Mouse (Mus musculus) adrenal gland, adult 2 months (tissue): Measurements from ENCODE around the gene Sept9. TPM values are rescaled to one million over a fixed set of nuclear protein-coding genes. Genes with fewer than 3 reads are reported as not detected.

Experiments
- DNase-seq: peaks from one replicate; pipeline ENCODE4 v3.0.0; 2021
- polyA plus RNA-seq: library from polyadenylated mRNA; depleted of rRNA; stranded (reverse); fragments of >200 nt; gene quantifications from 2 replicates; pipeline ENCODE4 v1.2.3, GENCODE M21; 2012
- total RNA-seq, 2 experiments: library from RNA; stranded (reverse); gene quantifications; 2 replicates each; pipeline ENCODE4 v1.2.3; 2021

Gene Sept9
- total and polyA plus RNA-seq, 3 experiments = 53.7 to 149 (median 143) TPM

DNA sequence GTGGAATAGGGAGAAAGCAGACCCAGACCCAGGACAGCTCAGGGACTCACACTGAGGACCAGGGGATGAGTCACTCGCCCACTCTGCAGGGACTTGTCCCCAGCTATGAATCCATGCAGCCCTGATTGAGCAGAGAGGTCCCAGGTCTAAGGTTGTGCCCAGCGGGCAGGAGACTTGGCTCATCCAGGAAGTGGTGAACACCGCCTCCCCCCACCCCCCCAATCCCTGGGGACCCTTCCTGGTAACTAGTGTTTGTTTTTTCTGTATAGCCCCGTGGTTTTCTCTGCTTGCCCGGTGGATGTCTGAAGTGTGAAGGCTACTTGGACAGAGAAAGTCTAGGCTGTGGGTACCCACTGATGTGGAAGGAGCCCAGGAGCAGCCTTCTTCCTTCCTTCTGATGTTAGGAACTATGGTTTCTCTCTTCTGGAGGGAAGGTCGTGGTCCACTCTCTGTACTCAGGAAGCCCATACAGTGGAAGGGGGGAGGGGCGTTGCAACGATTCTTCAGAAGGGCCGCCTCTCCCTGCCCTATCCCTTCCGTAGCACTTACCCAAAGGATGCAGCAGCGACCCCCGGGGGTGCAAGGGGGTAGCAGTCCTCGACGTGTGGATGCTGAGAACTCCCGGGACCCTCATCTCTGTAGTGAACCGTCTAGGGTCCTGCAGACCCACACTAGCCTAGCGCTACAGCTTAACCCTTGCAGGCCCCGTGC, 66.0 kb downstream of the Sept9 start:
- DNase-seq = peak; percentile 64

DNA sequence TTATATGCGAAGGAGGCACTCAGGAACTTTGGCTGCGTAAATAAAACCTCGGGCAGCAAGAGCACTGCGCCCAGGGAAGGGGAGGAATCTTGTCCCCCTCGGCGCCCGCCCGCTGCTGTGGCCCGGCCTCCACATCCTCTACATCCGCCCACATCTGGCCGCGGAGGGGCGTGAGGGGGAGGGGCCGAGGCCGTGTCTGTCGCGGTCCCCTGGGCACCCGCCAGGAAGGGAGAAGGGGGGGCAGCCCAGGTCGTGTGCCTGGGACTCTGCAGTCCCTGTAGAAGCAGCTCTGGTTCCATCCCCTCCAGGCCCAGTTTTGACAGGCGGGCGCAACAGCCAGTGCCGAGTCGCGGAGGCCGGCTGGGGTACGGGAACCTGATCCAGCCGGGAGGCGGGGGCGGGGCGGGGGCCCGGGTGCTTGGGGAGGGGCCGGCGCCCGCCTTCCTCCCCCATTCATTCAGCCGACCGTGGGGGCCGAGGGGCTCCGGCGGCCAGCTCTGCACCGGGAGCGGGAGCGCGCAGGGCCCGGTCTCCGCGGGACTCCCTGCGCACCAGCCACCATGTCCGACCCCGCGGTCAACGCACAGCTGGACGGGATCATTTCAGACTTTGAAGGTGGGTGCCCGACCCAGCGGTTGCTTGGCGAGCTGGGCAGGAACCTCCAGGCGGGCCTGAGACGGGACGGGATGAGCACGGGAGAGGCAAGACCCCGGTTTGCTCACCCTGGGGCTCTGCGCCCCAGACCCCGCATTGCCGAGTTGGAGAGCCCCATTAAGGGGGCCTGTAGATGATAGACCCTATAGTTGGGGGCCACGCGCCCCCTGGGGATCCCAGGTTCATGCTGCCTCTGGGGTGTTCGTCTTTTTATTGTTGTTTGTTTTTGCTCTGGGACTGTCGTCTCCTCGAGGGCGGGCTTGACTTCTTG, 66.8 kb downstream of the Sept9 start:
- DNase-seq = peak; percentile 95

DNA sequence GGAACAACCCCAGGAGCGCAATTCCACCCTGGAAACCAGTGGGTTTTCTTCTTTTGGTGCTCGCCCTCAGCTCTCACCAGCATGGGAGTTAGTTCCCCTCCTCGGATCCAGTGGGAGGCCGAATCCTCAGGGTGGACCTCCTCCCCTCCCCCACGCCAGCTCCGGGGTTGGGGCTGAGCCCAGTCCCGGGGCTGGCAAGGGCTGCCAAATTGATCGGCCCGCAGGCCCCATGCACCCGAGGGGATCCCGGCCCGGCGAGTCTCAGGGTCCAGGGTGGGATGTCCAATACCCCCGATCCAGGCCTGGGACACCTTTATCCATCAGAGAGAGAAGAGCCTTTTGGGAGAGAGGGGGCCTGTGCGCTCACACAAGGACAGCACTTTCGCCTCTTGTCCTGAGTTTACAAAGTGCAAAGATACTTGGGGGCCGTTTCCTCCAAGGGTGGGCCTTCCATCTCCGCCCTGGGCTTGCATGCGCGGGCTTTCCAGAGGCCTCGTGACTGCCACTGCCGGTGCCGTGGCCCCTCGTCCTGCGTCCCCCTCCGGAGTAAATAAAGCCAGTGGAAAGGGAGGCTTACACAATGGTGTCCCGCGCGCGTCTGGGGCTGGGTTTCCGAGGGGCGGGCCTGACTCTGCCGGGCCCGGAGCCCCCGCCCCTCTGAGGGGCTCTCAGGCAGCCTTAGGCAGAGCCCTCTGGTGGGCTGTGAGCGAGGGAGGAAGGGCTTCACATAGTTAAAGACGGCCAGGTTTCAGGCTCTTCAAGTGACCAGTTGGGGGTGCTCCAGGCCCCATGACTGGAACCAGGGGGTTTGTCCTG, 67.7 kb downstream of the Sept9 start:
- peak; percentile 82 for DNase-seq

DNA sequence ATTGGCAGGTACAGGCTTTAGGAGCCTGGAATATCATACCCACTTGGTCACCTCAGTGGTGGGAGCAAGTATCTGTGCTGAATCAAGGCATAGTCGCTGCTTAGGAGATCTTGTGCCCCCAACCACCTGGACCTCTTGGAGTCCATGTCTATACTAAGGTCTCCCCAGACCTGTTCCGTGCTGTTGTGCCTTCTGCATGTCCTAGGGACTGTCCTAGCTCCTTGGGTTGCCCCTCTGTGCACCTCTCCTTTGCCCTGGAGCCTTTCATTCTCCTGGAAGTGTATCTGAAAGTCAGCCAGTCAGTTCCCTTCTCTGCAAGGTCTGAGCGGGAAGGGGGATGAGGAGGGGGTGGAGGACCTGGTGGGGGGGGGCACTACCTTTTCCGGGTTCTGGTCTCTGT, 68.4 kb downstream of the Sept9 start:
- no peak for DNase-seq

DNA sequence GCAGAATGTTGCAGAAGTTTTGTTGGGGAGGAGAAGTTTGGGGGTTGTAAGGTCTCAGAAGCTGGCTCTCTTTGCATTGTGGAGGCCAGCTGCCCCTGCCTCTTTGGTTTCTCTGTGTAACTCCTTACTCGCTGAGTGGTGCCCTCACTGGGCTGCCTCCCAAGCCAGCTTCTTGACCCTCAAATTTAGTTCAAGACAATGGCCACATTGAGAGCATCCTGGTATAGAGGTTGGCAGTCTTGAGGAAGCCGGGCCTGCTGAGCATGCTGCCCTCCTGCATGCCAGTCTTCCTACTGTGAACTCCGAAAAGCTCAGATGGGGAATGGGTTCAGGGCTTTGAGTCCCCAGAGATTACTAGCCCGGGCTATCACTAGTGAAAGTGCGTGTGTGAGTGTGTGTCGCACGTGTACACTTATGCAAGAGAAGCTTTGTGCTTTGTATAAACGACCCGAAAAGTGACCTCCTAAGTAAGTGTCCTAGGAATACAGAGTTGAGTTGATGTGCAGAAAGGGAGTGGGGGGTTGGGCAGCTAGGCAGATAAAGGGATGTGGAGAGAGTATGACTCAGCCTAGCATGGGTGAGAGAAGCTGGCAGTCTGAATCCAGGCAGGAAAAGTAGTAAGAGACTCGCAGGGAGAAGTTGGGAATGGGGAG, 69.0 kb downstream of the Sept9 start:
- DNase-seq = peak; percentile 70

DNA sequence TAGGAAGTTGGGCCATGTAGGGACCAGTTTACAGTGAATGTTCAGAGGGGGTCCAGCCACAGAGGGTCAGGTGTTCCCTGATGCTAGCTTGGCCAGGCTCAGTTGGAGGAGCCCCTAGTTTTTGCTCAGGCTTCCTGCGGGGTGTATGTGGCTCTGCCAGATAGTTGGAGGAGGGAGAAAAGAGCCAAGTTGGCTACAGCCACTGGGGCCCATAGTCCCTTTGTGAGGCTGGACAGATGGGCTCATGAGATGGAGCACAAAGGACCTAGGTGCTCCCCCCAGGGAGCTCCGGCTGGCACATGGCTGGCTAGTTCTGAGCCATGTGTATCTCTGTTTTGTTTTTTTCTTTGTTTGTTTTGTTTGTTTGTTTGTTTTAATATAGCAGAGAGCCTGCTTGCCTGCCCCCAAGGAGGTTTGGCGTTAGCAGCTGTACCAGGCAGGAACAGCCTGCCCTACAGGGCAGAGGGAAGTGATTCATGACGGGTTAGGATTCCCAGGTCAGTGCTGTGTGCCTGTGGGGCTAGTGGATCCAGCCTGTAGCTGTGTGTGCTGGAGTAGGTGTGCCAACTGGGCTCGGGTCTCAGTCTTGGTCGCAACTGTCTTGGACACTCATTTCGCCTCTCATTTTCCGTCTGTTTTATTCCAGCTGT, 69.7 kb downstream of the Sept9 start:
- no peak for DNase-seq

DNA sequence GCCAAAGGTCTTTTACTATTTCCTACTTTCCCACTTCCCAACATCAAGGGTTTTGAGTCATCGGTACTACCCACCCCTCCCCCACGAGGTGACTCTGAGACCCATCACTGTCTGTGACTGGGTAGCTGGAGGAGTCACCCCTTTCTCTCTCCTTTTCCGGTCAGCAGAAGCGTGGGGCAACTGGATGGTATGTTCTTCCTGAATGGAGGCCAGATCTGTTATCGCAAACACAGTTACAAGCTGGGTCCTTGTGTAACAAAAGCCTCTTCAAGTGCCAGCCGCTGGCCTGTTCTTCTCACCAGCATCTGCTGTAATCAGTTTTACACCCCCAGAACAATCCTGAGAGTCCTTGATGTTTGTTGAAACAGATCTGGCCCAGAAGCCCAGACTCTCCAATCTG, 70.5 kb downstream of the Sept9 start:
- peak; percentile 69 for DNase-seq

DNA sequence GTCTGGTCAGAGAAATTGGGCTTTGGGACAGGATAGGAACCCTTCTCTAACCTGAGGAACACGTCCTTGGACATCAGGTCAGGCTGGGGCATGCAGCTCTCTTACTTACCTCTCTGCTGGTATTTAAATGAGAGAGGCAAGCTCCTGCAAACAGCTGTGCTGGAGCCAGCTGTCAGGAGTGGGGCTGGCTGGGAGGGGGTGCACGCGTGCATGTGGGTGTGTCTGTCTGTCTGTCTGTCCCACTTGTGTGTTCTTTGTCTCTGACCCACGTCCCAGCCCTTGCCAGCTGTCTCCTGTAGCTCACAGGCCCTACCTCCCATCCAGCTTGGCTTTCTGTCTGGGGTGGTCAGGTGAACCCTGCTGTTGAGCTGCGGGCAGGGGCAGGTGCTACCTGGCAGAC, 75.5 kb downstream of the Sept9 start:
- no peak for DNase-seq

DNA sequence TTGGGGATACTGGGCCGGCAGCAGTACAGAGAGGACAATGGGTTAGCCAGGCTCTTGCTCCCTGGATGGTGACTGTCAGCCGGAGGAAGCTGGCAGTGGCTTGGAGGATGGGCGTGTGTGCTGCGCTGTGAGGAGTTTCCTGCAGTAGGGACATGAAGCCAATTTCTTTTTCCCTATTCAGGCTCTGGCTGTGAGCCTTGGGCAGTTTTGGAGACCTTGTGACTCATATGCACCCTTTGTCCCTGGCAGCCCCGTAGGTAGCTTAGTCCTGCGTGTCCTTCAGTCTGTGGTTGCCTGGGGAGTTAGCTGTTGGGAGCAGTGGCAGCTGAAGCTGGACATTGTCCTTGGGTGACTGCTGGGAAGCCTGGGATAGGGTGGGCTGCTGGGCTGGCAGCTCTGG, 76.5 kb downstream of the Sept9 start:
- DNase-seq = peak; percentile 94

DNA sequence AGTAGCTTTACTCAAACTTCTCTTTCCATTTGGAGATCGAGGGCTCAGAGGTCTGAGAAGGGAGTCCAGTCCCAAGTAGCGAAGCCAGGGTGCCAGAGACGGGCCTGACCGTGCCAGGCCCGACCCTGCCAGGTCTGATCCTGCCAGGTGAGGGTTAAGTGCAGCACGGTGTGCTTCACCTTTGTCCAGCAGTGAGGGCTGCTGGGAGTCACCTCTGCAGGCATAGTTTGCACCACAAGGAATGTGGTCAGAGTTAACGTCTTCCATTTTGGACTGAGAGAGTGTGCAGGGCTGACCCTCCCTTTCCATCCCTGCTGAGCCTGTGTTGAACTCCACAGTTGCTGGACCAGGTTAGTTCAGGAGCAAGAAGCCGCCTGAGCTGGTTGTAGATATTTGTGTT, 77.5 kb downstream of the Sept9 start:
- DNase-seq = no peak

DNA sequence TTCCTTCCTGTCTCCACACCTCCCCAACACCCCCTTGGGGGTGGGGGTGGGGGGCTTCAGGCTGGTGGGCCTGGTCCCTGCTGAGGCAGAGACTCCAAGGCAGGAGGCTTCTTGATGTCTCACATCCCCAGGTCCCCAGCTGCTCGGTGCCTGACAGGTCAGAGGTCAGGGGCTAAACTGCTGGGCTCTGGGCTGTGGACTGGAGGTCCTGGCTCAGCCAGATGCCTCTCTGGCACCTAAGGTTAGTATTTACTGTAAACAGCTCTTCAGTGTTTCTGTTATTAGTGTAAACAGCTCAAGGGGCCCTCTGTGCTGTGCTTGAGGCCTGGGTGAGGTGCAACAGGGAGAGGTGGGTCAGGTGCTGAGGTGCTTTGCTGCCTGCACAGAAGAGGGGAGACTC, 78.7 kb downstream of the Sept9 start:
- DNase-seq = no peak

DNA sequence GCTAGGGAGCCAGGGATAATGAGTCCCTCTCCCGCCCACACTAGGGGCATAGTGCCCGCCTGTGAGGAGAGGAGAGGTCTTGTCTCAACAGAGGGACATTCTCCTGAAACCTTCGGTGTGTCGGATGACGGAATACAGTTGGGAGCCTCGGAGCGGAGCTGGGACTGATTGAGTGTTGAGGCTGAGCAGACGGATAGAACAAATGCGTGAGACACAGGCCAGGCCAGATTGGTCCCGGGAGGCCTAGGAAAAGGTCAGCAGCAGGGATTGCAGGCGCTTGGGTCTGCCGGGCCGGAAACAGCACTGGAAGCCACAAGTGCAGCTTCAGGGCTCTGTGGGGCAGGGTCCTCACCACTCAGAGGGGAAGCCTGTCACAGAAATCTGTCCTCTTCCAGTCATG, 79.1 kb downstream of the Sept9 start:
- no peak for DNase-seq

DNA sequence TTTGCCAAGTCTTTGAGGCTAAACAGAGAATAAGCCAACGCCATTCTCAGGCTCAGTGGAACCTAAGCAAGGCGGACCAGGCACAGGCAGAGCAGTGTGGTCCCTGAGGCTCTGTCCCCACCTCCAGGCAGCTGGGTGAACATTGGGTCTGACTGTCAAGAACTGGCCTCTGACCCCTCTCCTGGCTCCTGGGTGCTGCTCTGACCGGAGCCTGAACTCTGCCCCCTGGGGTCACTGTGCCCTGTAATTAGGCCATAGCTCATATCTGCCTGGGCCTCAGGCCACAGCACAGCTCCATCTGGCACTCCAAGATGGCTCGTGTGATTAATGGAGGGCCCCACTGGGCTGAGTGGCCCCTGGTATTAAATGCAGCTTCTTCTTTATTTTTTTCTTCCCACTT, 80.5 kb downstream of the Sept9 start:
- peak; percentile 62 for DNase-seq

DNA sequence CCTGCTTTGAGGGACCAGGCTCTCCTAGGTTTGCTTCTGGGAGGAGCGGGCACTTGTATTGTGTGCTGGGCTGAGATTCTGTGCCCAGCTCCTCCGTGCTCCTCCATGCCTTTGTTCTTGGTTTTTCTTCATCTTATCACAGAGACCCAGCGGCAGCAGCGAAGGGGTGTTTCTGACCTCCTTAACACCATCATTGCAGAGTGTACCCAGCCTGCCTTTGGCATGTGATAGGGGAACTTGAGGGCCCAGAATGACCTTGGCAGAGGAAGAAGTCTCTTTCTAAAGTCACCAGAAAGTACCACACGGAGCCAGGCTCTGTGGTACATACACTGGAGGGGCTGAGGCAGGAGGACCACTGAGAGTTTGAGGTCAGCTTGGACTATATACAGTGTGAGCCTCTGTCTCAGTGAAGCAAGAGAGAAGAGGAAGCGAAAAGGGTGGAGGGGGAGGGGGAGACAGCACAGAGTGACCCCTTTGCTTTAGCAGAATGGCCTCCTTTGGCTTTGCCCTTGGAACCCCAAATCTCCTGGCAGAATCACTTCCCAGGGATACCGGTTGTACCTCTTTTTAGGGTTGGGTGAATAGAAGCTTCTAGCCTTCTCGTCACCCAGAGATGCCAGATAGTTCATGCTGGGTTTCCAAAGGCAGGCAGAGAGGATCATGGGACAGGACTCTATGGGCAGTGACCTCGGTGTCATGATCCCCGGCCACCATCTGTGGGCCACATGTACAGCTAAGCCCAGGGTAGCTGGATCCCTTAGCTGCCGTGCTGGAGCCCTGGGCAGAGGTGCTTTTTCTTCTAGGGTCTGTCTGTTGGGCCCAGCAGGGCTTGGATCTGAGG, 83.8 kb downstream of the Sept9 start:
- DNase-seq = no peak

DNA sequence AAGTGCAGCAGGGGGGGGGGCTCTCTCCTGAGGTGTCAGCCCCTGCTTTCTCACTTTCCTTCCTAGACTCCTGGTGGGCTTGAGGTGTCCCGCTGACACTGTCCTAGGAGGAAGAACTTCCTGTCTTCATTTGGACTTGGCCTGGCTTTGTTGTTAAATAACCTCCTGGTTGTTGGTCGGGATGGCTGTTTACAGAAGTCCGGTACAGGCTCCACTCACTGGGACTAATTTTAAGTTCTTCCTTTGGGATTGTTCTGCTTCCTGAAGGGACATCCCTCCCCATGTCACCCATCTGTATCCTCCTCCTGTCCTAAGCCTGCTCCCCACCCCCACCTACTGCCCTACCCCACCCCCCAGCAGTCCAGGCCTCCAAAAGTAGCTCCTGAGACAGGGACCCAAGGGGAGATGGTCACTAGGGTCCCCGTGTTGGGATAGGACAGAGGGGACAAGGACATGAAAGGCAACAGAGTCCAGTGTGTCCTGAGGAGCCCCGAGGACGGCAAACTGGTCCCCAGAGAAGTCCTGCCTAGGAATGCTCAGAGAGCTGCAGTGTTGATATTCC, 84.5 kb downstream of the Sept9 start:
- peak; percentile 19 for DNase-seq

DNA sequence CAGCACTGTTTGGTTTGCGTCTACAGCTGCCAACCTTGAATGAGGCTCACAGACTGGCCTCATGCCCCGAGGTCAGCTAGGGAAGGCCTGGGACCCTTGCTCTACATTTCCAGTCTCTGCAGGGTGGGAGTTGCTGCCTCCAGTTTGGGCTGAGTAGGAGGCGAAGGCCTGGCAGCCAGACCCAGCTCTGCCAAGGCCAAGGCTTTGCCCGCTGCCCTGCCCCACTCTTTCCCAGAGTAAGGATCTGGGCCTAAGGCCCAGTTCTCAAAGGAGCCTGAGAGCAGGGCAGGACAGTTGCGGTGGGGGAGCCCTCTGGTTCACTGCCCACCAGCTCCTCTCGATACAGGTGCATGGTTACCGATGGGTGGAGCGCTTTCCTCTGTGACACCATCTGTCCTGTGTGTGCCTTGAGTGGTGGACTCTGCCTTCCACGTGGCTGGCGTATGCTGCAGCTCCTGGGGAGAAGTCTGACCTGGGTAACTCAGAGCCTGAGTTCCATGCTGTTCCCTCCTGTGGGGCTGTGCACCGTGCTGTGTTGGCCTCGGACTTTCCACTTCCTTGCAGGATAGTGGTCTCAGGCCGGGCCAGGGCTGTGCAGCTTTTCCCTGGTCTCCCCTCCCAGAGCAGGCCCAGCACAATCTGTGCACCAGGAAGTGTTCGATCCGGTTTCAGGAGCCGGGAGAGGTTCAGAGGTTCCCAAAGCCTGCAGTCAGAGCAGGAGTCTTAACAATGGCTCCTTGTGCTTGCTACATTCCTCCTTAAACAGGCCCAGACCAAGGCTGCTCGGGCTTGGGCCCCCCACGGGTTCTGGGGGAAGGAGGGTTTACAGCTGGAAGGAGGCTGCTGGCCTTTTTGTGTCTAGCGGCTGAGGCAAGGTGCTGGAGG, 85.5 kb downstream of the Sept9 start:
- peak; percentile 76 for DNase-seq

DNA sequence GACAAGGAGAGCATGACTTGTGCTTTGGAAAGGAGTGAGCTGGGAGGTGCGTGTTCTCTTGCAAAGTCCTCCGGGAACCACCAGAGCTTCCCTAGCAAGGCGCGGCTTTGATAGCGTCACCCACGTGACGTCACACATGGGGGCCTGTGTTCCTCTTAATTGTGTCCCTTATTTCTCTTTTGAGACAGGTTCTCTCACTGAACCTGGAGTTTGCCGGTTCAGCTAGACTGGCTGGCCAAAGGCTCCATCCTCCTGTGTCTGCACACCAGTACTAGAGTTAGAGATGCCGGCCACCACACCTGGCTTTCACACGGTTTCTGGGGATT, 86.1 kb downstream of the Sept9 start:
- DNase-seq = no peak

DNA sequence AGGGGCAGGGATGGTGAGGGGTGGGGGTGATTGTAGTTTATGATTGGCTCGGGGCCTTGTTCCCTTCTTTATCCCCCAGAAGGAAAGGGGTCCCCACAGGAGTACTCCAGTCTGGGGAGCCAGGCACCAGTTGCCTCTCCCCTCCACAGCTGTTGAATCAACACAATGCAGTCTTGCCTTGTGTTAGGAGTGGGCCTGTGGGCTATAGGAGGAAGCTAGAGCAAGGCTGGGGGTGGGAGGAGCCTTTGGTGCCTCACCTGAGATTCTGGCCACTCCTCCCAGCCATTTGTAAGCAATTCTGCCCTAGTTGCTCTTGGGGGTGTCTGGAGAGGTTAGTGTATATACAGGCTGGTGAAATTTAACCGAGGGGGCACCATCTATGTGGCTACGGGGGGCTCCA, 88.3 kb downstream of the Sept9 start:
- DNase-seq = no peak

DNA sequence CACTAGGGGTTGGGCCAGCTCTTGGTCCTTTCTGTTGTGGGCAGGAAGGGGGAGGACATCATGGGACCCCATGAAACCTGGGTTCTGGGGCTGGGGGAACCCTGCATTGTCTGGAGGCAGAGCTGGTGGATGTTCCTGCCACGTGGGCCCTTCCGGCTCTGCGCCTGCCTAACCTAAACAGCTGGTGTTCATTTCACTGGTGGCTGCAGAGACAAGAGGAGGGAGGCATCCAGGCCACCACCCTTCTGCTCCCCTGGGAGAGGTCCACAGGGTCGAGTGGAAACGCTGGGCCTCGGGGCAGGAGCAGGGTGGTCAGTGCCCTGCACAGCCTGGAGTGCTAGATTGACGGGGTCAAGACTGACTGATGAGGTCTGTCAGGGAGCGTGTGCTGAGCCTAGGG, 89.3 kb downstream of the Sept9 start:
- DNase-seq = no peak
